Mouse (Mus musculus) forebrain, postnatal 0 days (tissue): ENCODE data around the gene Prr5l. TPM values are rescaled to one million over a fixed set of nuclear protein-coding genes. Genes with fewer than 3 reads are reported as not detected.

Experiments used
- ATAC-seq: fragments of 200-750 bp; cut with Nextera tagmentation; 2 replicates; pipeline ENCODE4 v1.8.0; 2017; ENCODE audit warnings: mild to moderate bottlenecking, moderate library complexity
- DNase-seq: peaks from one replicate; pipeline ENCODE4 v3.0.0-alpha.2; 2015
- H3K27ac ChIP-seq: fragments of 300-500 bp; sonication (generic); 2 replicates; pipeline ENCODE4 v1.5.1; 2014; ENCODE audit warnings: low read depth, mild to moderate bottlenecking, antibody characterized with exemption, low read length, moderate library complexity, mixed read lengths
- H3K27me3 ChIP-seq: fragments of 300-500 bp; sonication (generic); 2 replicates; pipeline ENCODE4 v1.6.1; 2014; ENCODE audit warnings: mild to moderate bottlenecking, low read length, mixed read lengths; ENCODE audit not compliant: insufficient read depth
- H3K36me3 ChIP-seq: fragments of 300-500 bp; sonication (generic); 2 replicates; pipeline ENCODE4 v1.6.1; 2014; ENCODE audit warnings: mild to moderate bottlenecking, moderate library complexity; ENCODE audit not compliant: insufficient read depth
- H3K4me1 ChIP-seq: fragments of 300-500 bp; sonication (generic); 2 replicates; pipeline ENCODE4 v1.6.1; 2014; ENCODE audit warnings: antibody characterized with exemption; ENCODE audit not compliant: insufficient read depth
- H3K4me2 ChIP-seq: fragments of 300-500 bp; sonication (generic); 2 replicates; pipeline ENCODE4 v1.6.1; 2014; ENCODE audit warnings: low read depth, mild to moderate bottlenecking, moderate library complexity
- H3K4me3 ChIP-seq: fragments of 300-500 bp; sonication (generic); 2 replicates; pipeline ENCODE4 v1.5.1; 2014; ENCODE audit warnings: low read depth, low read length, mixed read lengths
- H3K9ac ChIP-seq: fragments of 300-500 bp; sonication (generic); 2 replicates; pipeline ENCODE4 v1.6.1; 2014; ENCODE audit warnings: mild to moderate bottlenecking
- H3K9me3 ChIP-seq: fragments of 300-500 bp; sonication (generic); 2 replicates; pipeline ENCODE4 v1.6.1; 2016; ENCODE audit warnings: low read length
- CTCF ChIP-seq: sonication (generic); IDR thresholded peaks from 2 replicates; pipeline ENCODE4 v1.5.1; 2016; ENCODE audit warnings: antibody characterized with exemption, control low read depth, low read depth
- WGBS: fragments of 180-500 bp; shearing (Covaris S2); extraction: QIAGEN DNeasy Blood & Tissue Kit; methylation state at CpG from one replicate; pipeline ENCODE4 v1.1.7; 2014; 5-methylcytosine and 5-hydroxymethylcytosine counted together
- polyA plus RNA-seq: library from polyadenylated mRNA; unstranded; fragments of >200 nt; fragmentation: Nextera tagmentation; extraction: Ambion mirVana; gene quantifications from 2 replicates; pipeline ENCODE4 v1.2.1, GENCODE M21; 2015
- total RNA-seq: library from RNA; depleted of rRNA; stranded (reverse); fragments of >200 nt; gene quantifications from 2 replicates; pipeline ENCODE4 v1.2.3, GENCODE M21; 2014

Prr5l gene
- total and polyA plus RNA-seq, 2 experiments from 2014 or later: 4.2 to 5.6 TPM

GRCm38 (mm10) chr2:101811925-101812324 lies 70.9 kb downstream of the Prr5l start:
- no peaks in the 10 kb centered on the region for H3K36me3 ChIP-seq
- H3K4me1 ChIP-seq: no peaks in the 10 kb centered on the region
- ATAC-seq (no peak), DNase-seq (no peak)
- 92% methylated on average over 3 of the region's 3 CpGs for WGBS
- H3K27me3 ChIP-seq: no peaks in the 10 kb centered on the region
- no peak for TF ChIP-seq CTCF
- H3K9ac ChIP-seq: no peak overlapping the region
- H3K27ac ChIP-seq: no peak overlapping the region
- H3K4me3 ChIP-seq: no peak overlapping the region
- H3K4me2 ChIP-seq: no peak overlapping the region
- no peaks in the 10 kb centered on the region for H3K9me3 ChIP-seq

- H3K9ac ChIP-seq: no peak overlapping the region
- no peaks in the 10 kb centered on the region for H3K27me3 ChIP-seq
- H3K9me3 ChIP-seq: no peaks in the 10 kb centered on the region
- no peak for TF ChIP-seq CTCF
- no peaks in the 10 kb centered on the region for H3K4me1 ChIP-seq
- no peak overlapping the region for H3K4me3 ChIP-seq
- no peak for ATAC-seq
- no peaks in the 10 kb centered on the region for H3K36me3 ChIP-seq
- no peak overlapping the region for H3K27ac ChIP-seq
- 64% methylated on average over 8 of the region's 8 CpGs for WGBS
- no peak overlapping the region for H3K4me2 ChIP-seq
- DNase-seq: no peak
Observed at GRCm38 (mm10) chr2:101810774-101811173, 72.1 kb downstream of the Prr5l start.

GRCm38 (mm10) chr2:101809640-101810305 lies 73.1 kb downstream of the Prr5l start:
- WGBS: 93% methylated on average over 6 of the region's 6 CpGs
- Histone ChIP-seq H3K4me3 (no peak overlapping the region), H3K36me3 (no peaks in the 10 kb centered on the region)

GRCm38 (mm10) chr2:101807756-101808155 lies 75.1 kb downstream of the Prr5l start:
- TF ChIP-seq CTCF: no peak
- no peaks in the 10 kb centered on the region for H3K9me3 ChIP-seq

More at GRCm38 (mm10) chr2:101809640-101810305, 73.1 kb downstream of the Prr5l start:
- no peaks in the 10 kb centered on the region for H3K27me3 ChIP-seq
- no peak for ATAC-seq
- H3K9me3 ChIP-seq: no peaks in the 10 kb centered on the region
- no peaks in the 10 kb centered on the region for H3K4me1 ChIP-seq
- DNase-seq: no peak
- H3K9ac ChIP-seq: no peak overlapping the region
- no peak for TF ChIP-seq CTCF
- no peak overlapping the region for H3K4me2 ChIP-seq
- H3K27ac ChIP-seq: no peak overlapping the region

GRCm38 (mm10) chr2:101802240-101802639 lies 80.6 kb downstream of the Prr5l start:
- Histone ChIP-seq H3K4me2 (no peak overlapping the region), H3K4me1 (no peaks in the 10 kb centered on the region), H3K9ac (no peak overlapping the region), H3K9me3 (no peaks in the 10 kb centered on the region), H3K27ac (no peak overlapping the region), H3K4me3 (no peak overlapping the region), H3K27me3 (peaks cover 6% of the 10 kb centered on the region), H3K36me3 (no peaks in the 10 kb centered on the region)
- ATAC-seq: no peak
- 94% methylated on average over 6 of the region's 6 CpGs for WGBS
- TF ChIP-seq CTCF: no peak
- DNase-seq: no peak

More at GRCm38 (mm10) chr2:101807756-101808155, 75.1 kb downstream of the Prr5l start:
- WGBS: 78% methylated on average over 5 of the region's 5 CpGs
- Histone ChIP-seq H3K9ac (no peak overlapping the region), H3K36me3 (no peaks in the 10 kb centered on the region), H3K4me2 (no peak overlapping the region), H3K27ac (no peak overlapping the region), H3K4me3 (no peak overlapping the region), H3K27me3 (no peaks in the 10 kb centered on the region), H3K4me1 (no peaks in the 10 kb centered on the region)
- DNase-seq: no peak
- ATAC-seq: no peak

GRCm38 (mm10) chr2:101797901-101798250 lies 85.0 kb downstream of the Prr5l start:
- ATAC-seq: no peak
- H3K4me1 ChIP-seq: 0 out of 2 replicates have a peak, but pooled peaks cover 5% of the 10 kb centered on the region
- no peaks in the 10 kb centered on the region for H3K9me3 ChIP-seq
- no peaks in the 10 kb centered on the region for H3K36me3 ChIP-seq
- peak overlapping the region; percentile 40; the same call in 1 of the 2 replicates for H3K9ac ChIP-seq
- under 1% methylated on average over 19 of the region's 19 CpGs for WGBS
- H3K27ac ChIP-seq: no peak overlapping the region
- peak overlapping the region; percentile 44 for H3K4me3 ChIP-seq
- H3K4me2 ChIP-seq: peak overlapping the region; percentile 88
- DNase-seq: peak; percentile 48
- TF ChIP-seq CTCF: no peak
- H3K27me3 ChIP-seq: peaks cover 15% of the 10 kb centered on the region

GRCm38 (mm10) chr2:101797166-101797900 lies 85.5 kb downstream of the Prr5l start:
- TF ChIP-seq CTCF: no peak
- Histone ChIP-seq H3K4me1 (0 out of 2 replicates have a peak, but pooled peaks cover 5% of the 10 kb centered on the region), H3K9me3 (no peaks in the 10 kb centered on the region), H3K27me3 (peaks cover 15% of the 10 kb centered on the region), H3K36me3 (no peaks in the 10 kb centered on the region), H3K4me3 (peak overlapping the region; percentile 44), H3K27ac (0 out of 2 replicates have a peak overlapping the region, but pooled peaks have one; percentile 5), H3K9ac (peak overlapping the region; percentile 40; the same call in 1 of the 2 replicates), H3K4me2 (peak overlapping the region; percentile 88)
- DNase-seq (no peak), ATAC-seq (peak; percentile 30; the same call in 1 of the 2 replicates)
- under 1% methylated on average over 49 of the region's 49 CpGs for WGBS
